Mouse (Mus musculus): Measurements from ENCODE around the gene Cyld.

- no peak for TF ChIP-seq CTCF (IDR thresholded peaks at IDR 0.05)
- no peak for TF ChIP-seq EP300 (IDR thresholded peaks at IDR 0.05)
These were observed 96.5 kb downstream of the Cyld start for GRCm38 (mm10) chr8:88793324-88793722.
